Comparison of ENCODE assay signal across 8 mouse cellular contexts in the genomic region with DNA sequence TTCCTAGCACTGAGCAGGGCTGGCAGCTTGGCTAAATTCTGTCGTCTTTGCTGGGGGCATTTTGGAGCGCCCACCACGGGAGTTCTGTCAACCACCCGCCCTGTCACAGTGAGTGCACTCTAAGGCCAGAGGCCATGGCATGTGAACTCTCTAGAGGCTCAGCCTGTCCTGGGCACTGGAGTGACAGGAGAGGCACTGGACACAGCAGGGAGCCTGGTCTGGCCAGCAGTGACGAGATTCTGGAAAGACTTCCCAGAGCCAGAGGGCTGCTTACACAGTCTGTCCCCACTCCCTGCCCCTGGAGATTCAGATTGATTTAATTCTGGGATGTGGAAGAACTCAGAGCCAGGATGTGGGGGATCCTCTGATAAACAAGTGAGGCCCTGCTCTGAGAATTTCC.
A peak's percentile ranks its signal among the peaks of the same experiment; 100 is the strongest.
DNase-seq lines count a peak whose midpoint lies in the region; ATAC-seq and TF ChIP-seq lines count a peak whose summit lies in the region.
"Had no signal": no experiment of that assay in that cellular context is flagged by ENCODE, and none has a peak within 500 bp of the region (broad histone marks: within the 10 kb centered on the region; RNA-seq: fewer than 3 reads in every experiment).

No protein-coding gene starts in this region.

- no peak overlapping the region for H3K4me3 ChIP-seq in gastrocnemius, adult 2 months
- no peak overlapping the region for H3K4me3 ChIP-seq in midbrain, embryonic 10.5 days
- H3K4me3 ChIP-seq in midbrain, postnatal 0 days (ENCODE audit: low read depth, low read length): no peak overlapping the region
- H3K4me3 ChIP-seq in hindbrain, embryonic 16.5 days (ENCODE audit: low read length): no peak overlapping the region
- H3K4me3 ChIP-seq: liver, embryonic 15.5 days had no signal

- peaks cover 64% of the 10 kb centered on the region for H3K36me3 ChIP-seq in midbrain, embryonic 10.5 days
- no peaks in the 10 kb centered on the region for H3K36me3 ChIP-seq in midbrain, postnatal 0 days (ENCODE audit: insufficient read depth, low read length)
- no peaks in the 10 kb centered on the region for H3K36me3 ChIP-seq in hindbrain, embryonic 16.5 days (ENCODE audit: control insufficient read depth, insufficient read depth, low read length)
- H3K36me3 ChIP-seq: liver, embryonic 15.5 days had no signal

- peaks cover 75% of the 10 kb centered on the region for H3K4me1 ChIP-seq in midbrain, embryonic 10.5 days
- peaks cover 20% of the 10 kb centered on the region for H3K4me1 ChIP-seq in midbrain, postnatal 0 days (ENCODE audit: insufficient read depth, low read length)
- peaks cover 52% of the 10 kb centered on the region for H3K4me1 ChIP-seq in hindbrain, embryonic 16.5 days (ENCODE audit: control insufficient read depth, insufficient read depth, low read depth, low read length)

- peak overlapping the region; percentile 50; the same call in 1 of the 2 replicates for H3K27ac ChIP-seq in gastrocnemius, adult 2 months
- peak overlapping the region; percentile 72 for H3K27ac ChIP-seq in midbrain, embryonic 10.5 days (replicated peaks)
- H3K27ac ChIP-seq in midbrain, postnatal 0 days (ENCODE audit: low read depth, low read length): no peak overlapping the region
- peak overlapping the region; percentile 57 for H3K27ac ChIP-seq in hindbrain, embryonic 16.5 days (ENCODE audit: low read depth, low read length)
- H3K27ac ChIP-seq: liver, embryonic 15.5 days had no signal

- H3K9ac ChIP-seq in midbrain, postnatal 0 days (replicated peaks; ENCODE audit: low read length, poor library complexity, severe bottlenecking): no peak overlapping the region
- H3K9ac ChIP-seq in hindbrain, embryonic 16.5 days (ENCODE audit: low read depth, low read length): no peak overlapping the region
- H3K9ac ChIP-seq: liver, embryonic 15.5 days had no signal

- no peak for ATAC-seq in midbrain, postnatal 0 days (ENCODE audit: low FRiP score)
- ATAC-seq in hindbrain, embryonic 16.5 days: 0 out of 2 replicates have a peak, but pooled peaks have one; percentile 24

- intact Hi-C loops in gastrocnemius, adult 2 months (cut with DNase I): no loop called here

- 44% methylated on average over 5 of the region's 5 CpGs for WGBS in midbrain, embryonic 10.5 days
- WGBS in midbrain, postnatal 0 days: 51% methylated on average over 5 of the region's 5 CpGs
- 37% methylated on average over 5 of the region's 5 CpGs for WGBS in hindbrain, embryonic 16.5 days

- H3K4me2 ChIP-seq in midbrain, postnatal 0 days (ENCODE audit: low read depth, low read length, poor library complexity, severe bottlenecking): no peak overlapping the region
- H3K4me2 ChIP-seq in hindbrain, embryonic 16.5 days (ENCODE audit: low read length): no peak overlapping the region
- H3K4me2 ChIP-seq: liver, embryonic 15.5 days had no signal

- peaks cover 14% of the 10 kb centered on the region for H3K27me3 ChIP-seq in midbrain, embryonic 10.5 days (ENCODE audit: low read depth, poor library complexity, severe bottlenecking)
- no peaks in the 10 kb centered on the region for H3K27me3 ChIP-seq in midbrain, postnatal 0 days (ENCODE audit: insufficient read depth, low read length)
- H3K27me3 ChIP-seq in hindbrain, embryonic 16.5 days (replicated peaks; ENCODE audit: control insufficient read depth, insufficient read depth, low read length): no peaks in the 10 kb centered on the region
- H3K27me3 ChIP-seq: liver, embryonic 15.5 days had no signal

- peak; percentile 60 for DNase-seq in gastrocnemius, adult 2 months
- no peak for DNase-seq in gastrocnemius, postnatal 4 days (ENCODE audit: low spot score in 2 of 2)
- DNase-seq in midbrain, embryonic 10.5 days (ENCODE audit: low spot score): peak; percentile 32
- DNase-seq in midbrain, postnatal 0 days (ENCODE audit: low spot score): no peak
- DNase-seq in right cerebral cortex, postnatal 14 days: no peak
- no peak for DNase-seq in frontal cortex, postnatal 36 days (ENCODE audit: low spot score in 2 of 2)

- no peak for TF ChIP-seq CTCF in gastrocnemius, adult 2 months (IDR thresholded peaks at IDR 0.05)
- no peak for TF ChIP-seq CTCF in midbrain, postnatal 0 days (IDR thresholded peaks at IDR 0.05)

- H3K9me3 ChIP-seq in midbrain, embryonic 10.5 days (replicated peaks): no peaks in the 10 kb centered on the region
- H3K9me3 ChIP-seq in midbrain, postnatal 0 days (ENCODE audit: low read length): no peaks in the 10 kb centered on the region
- no peaks in the 10 kb centered on the region for H3K9me3 ChIP-seq in hindbrain, embryonic 16.5 days (ENCODE audit: control insufficient read depth, low read length)
- H3K9me3 ChIP-seq: liver, embryonic 15.5 days had no signal

Comparison
In these comparisons a context has a peak if more than half of its experiments do, and no peak if none do; other contexts are left out.
1. DNase-seq: peak in gastrocnemius, adult 2 months (single experiment) and midbrain, embryonic 10.5 days (single experiment); none in gastrocnemius, postnatal 4 days (0 of 2), midbrain, postnatal 0 days (single experiment), right cerebral cortex, postnatal 14 days (single experiment) and frontal cortex, postnatal 36 days (0 of 2).